Mouse (Mus musculus): ENCODE data around the gene Hist2h2aa2.

DNA sequence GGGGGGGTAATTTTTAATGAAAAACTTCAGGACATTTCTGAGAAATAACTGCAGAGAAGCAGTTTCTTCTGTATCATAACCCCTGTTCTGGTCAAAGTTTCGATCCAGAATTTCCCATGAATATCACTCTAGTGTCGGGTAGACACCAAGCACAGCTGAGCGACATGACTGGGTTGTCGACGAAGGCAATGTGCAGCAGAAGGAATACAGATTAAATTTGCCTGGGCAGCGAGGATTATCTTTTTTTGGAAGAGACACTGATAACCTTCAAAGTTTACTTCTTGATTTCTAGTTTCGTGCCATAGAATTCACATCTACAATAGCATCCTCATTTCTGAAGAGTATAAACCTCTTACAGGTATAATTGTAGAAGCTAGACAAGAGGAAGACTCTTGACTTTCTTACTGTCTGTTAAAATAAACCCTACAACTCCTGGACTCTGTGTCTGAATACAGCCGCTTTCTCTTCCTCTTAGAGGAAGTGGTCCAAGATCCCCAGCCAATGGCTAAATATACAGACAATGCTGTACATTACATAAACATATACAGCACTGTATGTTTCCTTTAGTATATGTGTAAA, 26.1 kb upstream of the Hist2h2aa2 start:
- no peak for TF ChIP-seq GATA1 (IDR thresholded peaks at IDR 0.05; ENCODE audit: borderline replicate concordance, low read length)
- no peak for TF ChIP-seq FLI1 (IDR thresholded peaks at IDR 0.05; ENCODE audit: low read length)
